Mouse (Mus musculus): Measurements from ENCODE around the gene Nmur1. TPM values are rescaled to one million over a fixed set of nuclear protein-coding genes. Genes with fewer than 3 reads are reported as not detected.

Nmur1 gene
- polyA plus RNA-seq, 1 experiment, result 1.8 TPM

- Histone ChIP-seq H3K27ac (ENCODE audit: insufficient read depth, low read length) (no peak overlapping the region), H3K4me1 (ENCODE audit: control insufficient read depth, insufficient read depth, low read length) (no peaks in the 10 kb centered on the region), H3K27me3 (ENCODE audit: control insufficient read depth, insufficient read depth, low read length) (no peaks in the 10 kb centered on the region), H3K4me3 (replicated peaks; ENCODE audit: insufficient read depth, low read depth, low read length) (no peak overlapping the region)
- 73% methylated on average over 1 of the region's 1 CpGs for whole genome bisulfite sequencing
- DNase-seq, result no peak
- TF ChIP-seq POLR2A (IDR thresholded peaks at IDR 0.05; ENCODE audit: borderline replicate concordance, insufficient read depth, low read length) (no peak), CTCF (IDR thresholded peaks at IDR 0.05; ENCODE audit: borderline replicate concordance, insufficient read depth, low read depth, low read length) (no peak)
Measured at GRCm38 (mm10) chr1:86349696-86350095, 76.3 kb downstream of the Nmur1 start.

- Histone ChIP-seq H3K4me1 (ENCODE audit: control insufficient read depth, insufficient read depth, low read length) (no peaks in the 10 kb centered on the region), H3K27ac (ENCODE audit: insufficient read depth, low read length) (no peak overlapping the region), H3K4me3 (replicated peaks; ENCODE audit: insufficient read depth, low read depth, low read length) (no peak overlapping the region), H3K27me3 (ENCODE audit: control insufficient read depth, insufficient read depth, low read length) (no peaks in the 10 kb centered on the region)
- TF ChIP-seq POLR2A (IDR thresholded peaks at IDR 0.05; ENCODE audit: borderline replicate concordance, insufficient read depth, low read length), result no peak
- TF ChIP-seq CTCF (IDR thresholded peaks at IDR 0.05; ENCODE audit: borderline replicate concordance, insufficient read depth, low read depth, low read length), result no peak
- no peak for DNase-seq
- 95% methylated on average over 3 of the region's 3 CpGs for WGBS
Measured at GRCm38 (mm10) chr1:86349201-86349600, 76.8 kb downstream of the Nmur1 start.

GRCm38 (mm10) chr1:86348801-86349200, 77.2 kb downstream of the Nmur1 start:
- no peak for TF ChIP-seq POLR2A (IDR thresholded peaks at IDR 0.05; ENCODE audit: borderline replicate concordance, insufficient read depth, low read length)
- TF ChIP-seq CTCF (IDR thresholded peaks at IDR 0.05; ENCODE audit: borderline replicate concordance, insufficient read depth, low read depth, low read length), result no peak
- H3K4me3 ChIP-seq (replicated peaks; ENCODE audit: insufficient read depth, low read depth, low read length), result no peak overlapping the region
- no peaks in the 10 kb centered on the region for H3K27me3 ChIP-seq (ENCODE audit: control insufficient read depth, insufficient read depth, low read length)
- WGBS, result 72% methylated on average over 4 of the region's 4 CpGs
- H3K4me1 ChIP-seq (ENCODE audit: control insufficient read depth, insufficient read depth, low read length), result no peaks in the 10 kb centered on the region
- H3K27ac ChIP-seq (ENCODE audit: insufficient read depth, low read length), result no peak overlapping the region
- no peak for DNase-seq

- no peak for TF ChIP-seq POLR2A (IDR thresholded peaks at IDR 0.05; ENCODE audit: borderline replicate concordance, insufficient read depth, low read length)
- no peaks in the 10 kb centered on the region for H3K4me1 ChIP-seq (ENCODE audit: control insufficient read depth, insufficient read depth, low read length)
- H3K27me3 ChIP-seq (ENCODE audit: control insufficient read depth, insufficient read depth, low read length), result no peaks in the 10 kb centered on the region
- no peak overlapping the region for H3K27ac ChIP-seq (ENCODE audit: insufficient read depth, low read length)
- no peak for DNase-seq
- no peak overlapping the region for H3K4me3 ChIP-seq (replicated peaks; ENCODE audit: insufficient read depth, low read depth, low read length)
- WGBS, result 85% methylated on average over 1 of the region's 1 CpGs
Measured at GRCm38 (mm10) chr1:86348083-86348482, 77.9 kb downstream of the Nmur1 start.

GRCm38 (mm10) chr1:86347716-86348045, 78.3 kb downstream of the Nmur1 start:
- no peaks in the 10 kb centered on the region for H3K4me1 ChIP-seq (ENCODE audit: control insufficient read depth, insufficient read depth, low read length)
- TF ChIP-seq POLR2A (IDR thresholded peaks at IDR 0.05; ENCODE audit: borderline replicate concordance, insufficient read depth, low read length) (no peak), CTCF (IDR thresholded peaks at IDR 0.05; ENCODE audit: borderline replicate concordance, insufficient read depth, low read depth, low read length) (no peak)
- DNase-seq, result no peak
- no peak overlapping the region for H3K27ac ChIP-seq (ENCODE audit: insufficient read depth, low read length)
- 67% methylated on average over 1 of the region's 1 CpGs for WGBS
- H3K27me3 ChIP-seq (ENCODE audit: control insufficient read depth, insufficient read depth, low read length), result no peaks in the 10 kb centered on the region
- no peak overlapping the region for H3K4me3 ChIP-seq (replicated peaks; ENCODE audit: insufficient read depth, low read depth, low read length)

- TF ChIP-seq POLR2A (IDR thresholded peaks at IDR 0.05; ENCODE audit: borderline replicate concordance, insufficient read depth, low read length) (no peak), CTCF (IDR thresholded peaks at IDR 0.05; ENCODE audit: borderline replicate concordance, insufficient read depth, low read depth, low read length) (no peak)
- DNase-seq, result no peak
- 92% methylated on average over 3 of the region's 3 CpGs for WGBS
Measured at GRCm38 (mm10) chr1:86346851-86347715, 78.9 kb downstream of the Nmur1 start.

GRCm38 (mm10) chr1:86345956-86346355, 80.1 kb downstream of the Nmur1 start:
- H3K27ac ChIP-seq (ENCODE audit: insufficient read depth, low read length), result no peak overlapping the region
- DNase-seq, result no peak
- WGBS, result 92% methylated on average over 4 of the region's 4 CpGs
- H3K4me3 ChIP-seq (replicated peaks; ENCODE audit: insufficient read depth, low read depth, low read length), result no peak overlapping the region
- TF ChIP-seq POLR2A (IDR thresholded peaks at IDR 0.05; ENCODE audit: borderline replicate concordance, insufficient read depth, low read length), result no peak
- no peak for TF ChIP-seq CTCF (IDR thresholded peaks at IDR 0.05; ENCODE audit: borderline replicate concordance, insufficient read depth, low read depth, low read length)
- H3K27me3 ChIP-seq (ENCODE audit: control insufficient read depth, insufficient read depth, low read length), result no peaks in the 10 kb centered on the region
- no peaks in the 10 kb centered on the region for H3K4me1 ChIP-seq (ENCODE audit: control insufficient read depth, insufficient read depth, low read length)

More at GRCm38 (mm10) chr1:86346851-86347715, 78.9 kb downstream of the Nmur1 start:
- Histone ChIP-seq H3K4me1 (ENCODE audit: control insufficient read depth, insufficient read depth, low read length) (no peaks in the 10 kb centered on the region), H3K4me3 (replicated peaks; ENCODE audit: insufficient read depth, low read depth, low read length) (no peak overlapping the region), H3K27me3 (ENCODE audit: control insufficient read depth, insufficient read depth, low read length) (no peaks in the 10 kb centered on the region), H3K27ac (ENCODE audit: insufficient read depth, low read length) (no peak overlapping the region)

- Histone ChIP-seq H3K4me1 (ENCODE audit: control insufficient read depth, insufficient read depth, low read length) (no peaks in the 10 kb centered on the region), H3K27me3 (ENCODE audit: control insufficient read depth, insufficient read depth, low read length) (no peaks in the 10 kb centered on the region), H3K4me3 (replicated peaks; ENCODE audit: insufficient read depth, low read depth, low read length) (no peak overlapping the region), H3K27ac (ENCODE audit: insufficient read depth, low read length) (no peak overlapping the region)
- TF ChIP-seq POLR2A (IDR thresholded peaks at IDR 0.05; ENCODE audit: borderline replicate concordance, insufficient read depth, low read length), result no peak
- no peak for TF ChIP-seq CTCF (IDR thresholded peaks at IDR 0.05; ENCODE audit: borderline replicate concordance, insufficient read depth, low read depth, low read length)
- 95% methylated on average over 4 of the region's 4 CpGs for WGBS
- DNase-seq, result no peak
Measured at GRCm38 (mm10) chr1:86345069-86345468, 81.0 kb downstream of the Nmur1 start.
